Mouse (Mus musculus): ENCODE measurements around the gene Tdp1.

- TF ChIP-seq POLR2A (IDR thresholded peaks at IDR 0.05; ENCODE audit: low read depth, low read length) (no peak), CTCF (conservative IDR thresholded peaks at IDR 0.05; ENCODE audit: insufficient read depth, insufficient read length, low read depth, low read length) (no peak)
Measured at GRCm38 (mm10) chr12:100001246-100001645, 116.9 kb downstream of the Tdp1 start.
